ENCODE assay signal across 6 mouse cellular contexts in the genomic region with DNA sequence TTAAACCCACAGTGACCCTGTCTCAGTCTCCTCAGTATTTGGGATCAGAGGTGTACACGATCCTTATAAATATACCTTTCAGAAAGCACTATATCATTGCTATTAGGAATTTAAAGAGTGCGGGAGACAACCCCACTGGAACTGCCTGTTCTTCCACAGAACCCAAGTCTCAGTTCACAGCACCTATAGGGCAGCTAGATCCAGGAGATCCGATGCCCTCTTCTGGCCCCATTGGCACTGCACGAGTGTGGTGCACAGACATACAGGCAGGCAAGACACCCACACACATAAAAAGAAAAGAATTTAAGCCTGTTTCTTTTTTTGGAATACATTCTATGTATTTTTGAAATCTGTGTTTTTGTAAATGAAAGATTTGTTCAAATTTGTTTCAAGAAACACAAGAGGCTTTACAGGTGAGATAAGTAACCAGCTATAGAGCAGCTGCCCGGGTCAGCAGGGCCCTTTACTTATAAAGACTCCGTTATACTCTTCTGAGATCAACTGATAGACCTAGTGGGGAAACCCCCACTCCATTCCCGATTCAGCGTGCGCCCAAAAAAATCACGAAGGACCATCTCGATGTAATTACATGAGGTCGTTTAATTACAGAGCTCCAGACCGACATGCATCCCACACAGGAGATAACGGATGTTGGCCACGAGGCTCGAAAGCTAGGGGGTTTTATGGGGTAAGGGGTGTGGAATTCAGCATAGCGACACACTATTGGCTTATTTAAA.
"Had no signal": no experiment of that assay in that cellular context is flagged by ENCODE, and none has a peak within 500 bp of the region (broad histone marks: within the 10 kb centered on the region; RNA-seq: fewer than 3 reads in every experiment).

No protein-coding gene starts in this region.

- H3K27ac ChIP-seq: lung, embryonic 15.5 days had no signal

- H3K9me3 ChIP-seq: limb, embryonic 10.5 days; lung, embryonic 15.5 days; neural tube, embryonic 13.5 days had no signal

- H3K27me3 ChIP-seq: lung, embryonic 15.5 days; neural tube, embryonic 13.5 days had no signal

- DNase-seq: midbrain, embryonic 14.5 days; retina, postnatal 1 day; thymus, postnatal 14 days had no signal
